Mouse (Mus musculus) stomach, postnatal 0 days (tissue): ENCODE results near the gene Cdh4.

ENCODE experiments used
- CTCF ChIP-seq: IDR thresholded peaks from 2 replicates; pipeline ENCODE4 v1.5.1; 2016; ENCODE audit warnings: antibody characterized with exemption, low read depth, mild to moderate bottlenecking, moderate library complexity
- EP300 ChIP-seq: optimal IDR thresholded peaks from 2 replicates; pipeline ENCODE3; 2016; ENCODE audit warnings: antibody characterized with exemption

DNA sequence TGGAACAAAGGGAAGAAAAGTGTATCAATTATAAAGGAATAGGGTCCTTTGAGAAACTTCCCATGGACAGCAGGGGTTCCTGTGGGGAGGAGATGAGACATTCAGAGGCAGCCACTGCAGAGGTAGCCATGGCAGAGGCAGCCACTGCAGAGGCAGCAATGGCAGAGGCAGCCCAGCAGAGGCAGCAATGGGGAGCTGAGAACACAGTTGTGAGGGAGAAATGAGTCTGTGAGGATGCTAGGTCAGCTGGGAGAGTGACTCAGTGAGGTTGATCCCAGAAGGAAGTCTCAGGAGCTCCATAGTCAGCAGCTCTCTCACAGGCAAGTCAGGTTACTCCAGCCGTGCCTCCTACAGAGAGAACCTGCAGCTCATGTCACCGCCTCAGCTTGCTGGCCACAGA, 266.9 kb downstream of the Cdh4 start:
- no peak for TF ChIP-seq EP300
- TF ChIP-seq CTCF = no peak
